Mouse (Mus musculus) mouse embryonic stem cell (cell line): ENCODE data around the gene Cyb5b.

Experiments
- in situ Hi-C, 2 experiments: fragments of 300-500 bp; cut with MboI; formaldehyde crosslinking; loops; 1 replicate in 1 of 2; 3 replicates in 1 of 2; pipeline ENCODE4 v1.14.3; 2019 to 2020; ENCODE audit warnings: low sequenced_read_pairs in 2 of 2, low pct_unique_long_range_greater_than_20kb in 1 of 2, mixed read lengths in 1 of 2; ENCODE audit not compliant: unreplicated experiment in 1 of 2

The Cyb5b gene

DNA sequence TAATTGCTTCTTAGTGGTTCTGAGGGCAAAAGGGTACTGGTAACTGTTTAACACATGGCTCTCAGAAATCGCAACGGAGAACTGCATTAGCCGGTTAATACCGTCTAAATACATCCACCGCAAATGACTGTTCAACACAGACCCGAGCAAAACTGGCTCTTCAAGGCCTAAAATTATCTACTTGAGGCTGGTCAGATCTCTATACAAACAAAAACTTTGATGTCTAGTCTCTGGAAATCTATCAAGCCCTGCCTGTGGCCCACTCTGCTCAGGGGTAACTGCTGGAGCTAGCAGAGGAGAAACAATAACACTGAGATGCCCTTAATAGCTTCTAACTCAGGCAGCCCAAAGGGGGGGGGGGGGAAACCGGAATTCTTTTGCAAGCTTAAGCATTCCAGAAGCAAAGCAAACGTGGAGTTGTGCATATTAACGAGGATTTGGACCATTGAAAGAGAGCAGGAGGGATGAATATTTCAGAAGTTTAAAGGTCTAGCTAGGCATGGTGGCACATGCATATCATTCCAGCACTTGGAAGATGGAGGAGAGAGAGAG is 27.3 kb upstream of the Cyb5b start:
- in situ Hi-C loops = loop anchor here in 1 of 2 experiments (5.0 kb wide), 1 partner anchor 44 kb away; no protein-coding TSS in a partner anchor

DNA sequence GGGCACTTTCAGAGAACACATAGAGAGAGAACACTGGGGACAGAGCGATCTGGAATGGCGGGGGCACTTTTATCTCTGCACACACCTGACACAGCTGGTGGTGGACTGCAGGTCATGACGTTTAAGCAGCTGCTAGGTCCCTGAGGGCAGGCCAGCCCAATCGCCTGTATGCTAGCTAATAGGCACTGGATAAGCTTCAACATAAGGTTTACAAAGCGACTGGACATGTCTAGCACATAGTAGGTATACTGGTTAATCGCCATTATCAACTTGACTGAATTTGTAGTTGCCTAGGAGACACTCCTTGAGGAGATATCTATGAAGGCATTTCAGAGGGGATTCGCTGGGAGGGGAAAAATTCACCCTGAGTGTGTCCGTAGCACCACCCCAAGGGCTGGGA is 26.1 kb upstream of the Cyb5b start:
- in situ Hi-C loops = loop anchor here in 1 of 2 experiments (5.0 kb wide), 1 partner anchor 43 kb away; no protein-coding TSS in a partner anchor

DNA sequence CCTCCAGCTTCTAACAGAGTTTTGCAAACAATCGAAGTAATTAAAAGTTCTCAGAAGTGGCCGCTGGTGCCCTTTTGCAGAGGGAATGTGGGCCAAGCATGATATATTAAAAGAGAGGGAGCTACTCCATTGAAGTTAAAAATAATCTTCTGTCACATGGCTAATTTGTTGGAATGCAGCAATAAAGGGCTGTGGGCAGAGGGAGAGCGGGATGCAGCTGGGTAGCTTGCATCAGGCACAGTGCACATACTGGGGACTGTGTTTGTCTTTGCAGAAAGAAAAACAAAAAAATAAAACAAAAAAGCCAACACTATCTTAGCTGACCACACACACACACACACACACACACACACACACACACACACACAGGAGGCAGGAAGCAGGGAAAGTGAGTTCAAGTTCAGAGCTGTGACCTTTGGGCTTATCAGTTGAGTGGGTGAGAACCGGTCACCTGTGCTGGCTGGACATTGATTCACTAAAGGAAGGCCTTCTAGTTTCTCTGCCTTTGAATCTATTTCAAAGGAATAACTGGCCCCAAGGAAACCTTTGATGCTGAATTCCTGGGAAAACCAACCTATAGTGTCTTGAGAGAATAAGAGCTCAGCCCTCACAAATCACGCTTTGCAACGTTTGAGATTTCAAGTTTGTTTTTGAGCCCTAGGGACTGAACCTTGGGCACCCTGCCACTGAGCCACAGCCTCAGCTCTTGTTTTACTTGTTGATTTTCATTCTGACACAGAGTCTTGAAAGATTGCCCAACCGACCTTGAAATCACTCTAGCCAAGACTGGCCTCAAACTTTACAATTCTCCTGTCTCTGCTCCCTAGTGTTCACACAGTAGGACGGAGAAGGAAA is 21.0 kb upstream of the Cyb5b start:
- in situ Hi-C loops = no loop called here

DNA sequence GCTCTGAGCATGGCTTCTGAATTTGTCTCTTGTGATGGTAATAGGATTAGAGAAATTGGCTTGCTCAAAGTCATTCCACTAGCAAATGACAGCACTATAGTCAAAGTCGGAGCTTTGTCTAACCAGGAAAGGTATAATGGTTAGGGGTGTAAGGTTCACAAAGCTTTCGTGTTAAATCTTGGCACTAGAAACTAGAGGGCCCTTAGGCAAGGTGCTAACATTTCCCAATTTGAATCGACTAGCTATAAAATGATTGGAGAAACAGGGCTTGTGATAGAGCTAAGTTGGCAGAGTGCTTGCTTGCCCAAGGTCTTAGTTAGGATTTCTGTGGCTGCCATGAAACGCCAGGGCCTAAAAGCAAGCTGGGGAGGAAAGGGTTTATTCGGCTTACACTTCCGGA is 20.4 kb upstream of the Cyb5b start:
- in situ Hi-C loops = no loop called here

DNA sequence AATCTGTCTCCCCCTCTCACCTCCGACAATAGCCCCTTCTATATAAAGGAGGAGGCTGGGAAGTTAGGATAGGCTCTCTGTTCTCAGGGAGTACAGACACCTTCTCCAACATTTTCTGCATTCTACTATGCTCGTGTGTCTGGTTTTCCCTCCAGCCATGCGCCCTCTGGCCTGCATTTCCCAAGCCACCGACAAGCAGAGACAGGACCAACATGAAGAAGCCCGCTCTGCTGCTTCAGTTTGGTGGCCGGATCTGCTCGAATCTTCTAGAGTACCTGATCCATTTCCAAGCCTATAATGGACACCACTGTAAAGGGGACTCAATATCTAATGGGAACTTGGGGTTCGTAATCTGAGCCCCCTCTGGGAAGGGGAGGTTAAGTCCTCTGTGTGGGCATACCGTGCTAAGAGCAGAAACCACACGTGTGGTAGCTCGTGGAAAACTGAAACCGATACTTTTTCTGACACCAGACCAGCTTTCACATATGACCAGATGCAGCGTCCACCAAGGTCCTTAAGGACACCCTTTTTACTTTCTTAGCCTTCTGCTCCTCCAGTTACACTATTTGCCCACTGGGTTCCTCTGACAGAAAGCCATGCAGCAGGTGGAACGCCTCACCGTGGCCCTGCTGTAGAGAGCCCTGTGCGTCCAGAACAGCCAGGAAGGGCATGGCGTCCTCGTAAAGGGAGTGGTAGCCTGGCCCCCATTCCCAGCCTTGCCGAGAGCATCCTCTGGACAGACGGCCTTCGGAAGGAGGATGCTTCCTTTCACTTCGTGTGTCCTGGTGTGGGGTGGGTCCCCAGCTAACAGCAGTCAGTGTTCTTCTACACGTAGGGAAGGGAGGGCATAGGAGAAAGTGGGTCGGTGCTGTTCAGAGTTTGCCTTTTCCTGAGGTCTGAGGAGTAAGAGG is 17.6 kb upstream of the Cyb5b start:
- in situ Hi-C loops = no loop called here

DNA sequence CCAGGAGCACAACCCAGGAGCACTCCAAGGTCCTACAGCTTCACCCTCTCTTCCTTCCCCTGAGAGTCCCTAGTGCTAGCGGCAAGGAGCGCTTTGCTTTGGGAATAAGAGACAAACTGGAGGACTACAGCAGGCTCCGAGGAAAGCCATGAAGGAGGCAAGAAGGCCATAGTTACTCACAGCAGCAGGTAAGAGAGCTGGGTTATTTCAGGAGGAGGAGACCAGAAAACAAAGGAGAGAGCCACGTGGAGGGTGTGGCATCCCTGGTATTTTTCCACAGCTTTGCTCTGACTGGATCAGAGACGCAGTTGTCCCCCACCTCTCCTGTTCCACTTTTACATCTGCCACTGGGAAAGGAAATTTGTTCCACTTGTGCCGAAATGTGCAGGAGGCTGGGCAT is 16.6 kb upstream of the Cyb5b start:
- in situ Hi-C loops = no loop called here

DNA sequence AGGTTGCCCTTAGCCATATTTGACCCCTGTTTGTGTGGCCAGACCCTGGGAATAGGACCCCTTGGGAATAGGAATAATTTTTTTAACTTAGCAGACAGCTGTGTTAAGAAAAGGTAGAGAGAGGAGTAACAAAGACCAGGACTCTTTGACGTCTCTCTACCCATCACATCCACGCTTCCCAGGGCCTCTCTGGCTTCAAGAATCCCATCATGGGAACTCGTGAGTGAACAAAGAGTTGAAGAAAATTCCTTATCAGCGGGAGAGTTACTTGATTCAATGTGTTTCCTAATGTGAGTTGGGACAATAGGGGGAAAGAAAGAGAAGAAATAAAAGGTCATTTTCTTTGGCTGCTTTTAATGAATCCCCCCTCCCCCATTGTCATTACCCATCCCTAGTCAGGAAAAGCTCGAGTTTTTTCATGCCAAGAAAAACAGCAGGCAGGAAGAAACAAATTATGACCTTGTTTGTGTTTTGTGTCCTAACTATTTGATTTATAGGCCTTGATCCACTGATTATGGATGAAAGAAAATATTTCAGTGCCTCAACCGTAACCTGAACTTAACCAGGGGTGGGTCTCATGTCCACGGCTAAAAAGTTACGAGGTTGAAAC is 14.3 kb upstream of the Cyb5b start:
- in situ Hi-C loops = no loop called here

DNA sequence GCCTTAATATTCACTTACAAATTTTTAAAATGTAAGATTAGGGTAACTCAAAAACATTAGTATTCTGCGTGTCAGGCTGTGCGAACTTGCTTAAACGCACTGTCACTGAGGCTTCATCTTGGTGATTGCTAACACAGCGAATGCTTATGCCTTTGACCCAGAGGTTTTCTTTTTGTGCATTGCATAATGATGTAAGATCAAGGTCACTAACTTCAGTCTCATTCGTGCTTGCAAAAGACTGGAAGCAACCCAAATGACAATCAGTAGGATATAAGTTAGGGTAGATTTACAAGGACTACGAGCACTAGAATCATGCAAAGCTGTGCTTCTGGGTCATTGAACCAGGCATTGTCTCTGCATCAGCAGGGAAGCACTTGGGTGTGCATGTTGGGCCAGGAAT is 12.8 kb upstream of the Cyb5b start:
- in situ Hi-C loops = no loop called here

DNA sequence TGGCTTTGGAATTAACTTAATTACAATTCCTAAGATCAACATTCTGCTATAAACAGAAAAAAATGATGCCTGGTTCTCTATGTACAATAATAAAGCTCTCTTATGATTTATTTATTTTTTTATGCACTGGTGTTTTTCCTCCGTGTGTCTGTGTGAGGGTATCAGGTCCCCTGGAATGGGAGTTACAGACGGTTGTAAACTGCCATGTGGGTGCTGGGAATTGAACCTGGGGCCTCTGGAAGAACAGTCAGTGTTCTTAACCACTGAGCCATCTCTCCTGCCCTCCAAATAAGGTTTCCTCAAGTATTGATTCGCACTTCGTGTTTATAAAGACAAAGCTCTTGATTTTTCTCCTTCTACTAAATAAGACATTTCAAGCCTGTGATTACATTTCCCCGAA is 12.1 kb upstream of the Cyb5b start:
- in situ Hi-C loops = no loop called here

DNA sequence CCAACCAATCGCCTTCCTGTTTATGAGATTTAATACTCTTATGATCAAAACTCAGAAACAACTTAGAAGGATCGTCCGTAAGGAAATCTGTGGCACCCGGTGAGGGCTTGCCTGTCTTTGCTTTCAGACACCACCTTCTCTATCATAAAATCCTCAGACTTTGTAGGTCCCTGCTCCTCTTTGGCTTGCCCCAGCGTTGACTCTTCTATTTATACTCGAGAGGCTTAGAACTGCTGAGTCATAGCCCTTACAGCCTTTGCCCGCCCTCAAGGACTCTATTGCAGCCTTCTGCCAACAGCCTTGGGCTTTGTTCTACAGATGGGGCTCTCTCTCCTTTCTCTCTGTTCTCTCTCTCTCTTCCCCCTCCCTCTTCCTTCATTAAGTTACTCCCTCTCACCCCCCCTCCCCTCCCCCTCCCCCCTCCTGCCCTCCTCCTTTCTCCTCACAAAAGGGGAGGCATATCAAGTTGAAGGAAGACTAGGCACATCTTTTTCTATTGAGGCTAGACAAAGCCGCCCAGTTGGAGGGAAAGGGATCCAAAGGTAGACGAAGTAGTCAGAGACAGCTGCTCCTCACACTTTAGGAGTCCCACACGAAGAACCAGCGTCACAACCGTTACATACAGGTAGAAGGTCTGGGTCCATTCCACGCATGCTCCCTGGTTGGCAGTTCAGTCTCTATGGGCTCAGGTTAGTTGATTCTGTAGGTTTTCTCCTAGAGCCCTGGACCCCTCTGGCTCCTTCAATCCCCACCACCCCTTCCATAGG is 10.6 kb upstream of the Cyb5b start:
- in situ Hi-C loops = no loop called here

DNA sequence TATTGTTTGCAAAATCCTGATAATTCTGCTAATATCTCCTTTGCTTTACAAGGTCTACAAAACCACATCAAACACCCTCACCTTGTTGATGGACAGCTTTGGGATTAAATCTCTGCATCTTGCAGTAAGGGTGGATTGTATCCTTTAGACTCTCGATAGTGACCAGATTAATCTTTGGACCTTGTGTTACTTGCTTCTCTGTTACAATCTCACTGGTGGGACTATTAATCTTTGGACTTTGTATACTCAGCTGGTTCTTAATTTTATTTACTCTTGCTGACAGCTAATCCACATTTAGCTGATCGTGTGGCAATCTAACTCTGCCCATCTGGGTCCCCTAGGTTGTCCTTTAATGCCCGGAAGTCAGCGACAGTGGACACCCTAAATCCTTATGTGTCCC is 7.9 kb upstream of the Cyb5b start:
- in situ Hi-C loops = no loop called here

DNA sequence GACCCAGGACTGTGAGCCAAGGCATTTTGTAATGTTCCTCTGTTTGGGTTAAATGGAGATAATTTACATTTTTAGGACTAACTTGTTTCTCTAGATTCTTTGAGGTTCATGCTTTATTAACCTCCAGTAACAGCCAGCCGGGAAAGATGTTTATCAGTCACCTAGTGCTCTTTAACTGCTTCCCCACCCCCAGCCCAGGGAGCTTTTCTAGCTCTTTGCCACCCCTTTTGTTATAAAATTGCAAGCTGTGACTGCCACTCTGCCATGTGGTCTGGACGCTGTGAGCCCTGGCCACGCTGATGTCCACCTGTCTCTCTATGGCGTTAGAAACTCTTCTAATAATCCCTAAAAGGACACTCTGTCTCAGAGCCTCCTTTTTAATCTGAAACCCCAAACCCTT is 6.9 kb upstream of the Cyb5b start:
- in situ Hi-C loops = no loop called here

DNA sequence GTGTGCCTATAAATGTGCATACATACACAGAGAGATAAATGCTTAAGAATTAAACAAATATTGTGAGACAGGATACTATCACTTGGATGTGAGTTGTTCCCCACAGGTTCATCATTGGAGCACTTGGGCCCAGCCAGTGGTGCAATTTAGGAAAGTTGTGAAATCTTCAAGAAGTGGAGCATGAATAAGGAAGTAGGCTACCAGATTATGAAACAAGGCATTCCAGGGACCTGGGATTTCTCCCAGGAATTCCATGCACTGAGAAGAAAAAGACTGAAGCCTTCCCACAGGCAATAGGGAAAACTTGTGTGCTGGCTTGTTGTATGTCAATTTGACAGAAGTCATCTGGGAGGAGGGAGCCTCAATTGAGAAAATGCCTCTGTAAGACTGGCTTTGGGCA is 4.3 kb upstream of the Cyb5b start:
- in situ Hi-C loops = no loop called here

DNA sequence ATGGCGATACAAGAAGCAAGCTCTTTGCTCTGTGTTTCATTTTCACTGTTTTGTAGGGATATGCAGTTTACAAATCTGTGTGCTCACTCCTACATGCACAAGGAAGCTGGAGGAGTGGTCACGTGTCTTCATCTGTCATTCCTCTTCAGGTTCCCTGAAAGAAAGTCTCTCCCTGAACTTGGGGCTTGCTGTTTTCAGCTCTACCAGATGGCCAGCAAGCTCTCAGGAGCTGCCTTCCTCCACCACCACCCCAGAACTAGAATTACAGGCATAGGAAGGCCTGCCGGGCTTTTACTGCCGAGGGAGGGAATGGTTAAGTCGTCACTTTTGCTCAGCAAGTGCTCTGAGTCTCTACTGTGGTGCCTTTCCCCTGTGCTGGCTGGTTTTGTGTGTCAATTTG is 1.6 kb upstream of the Cyb5b start:
- in situ Hi-C loops = no loop called here

DNA sequence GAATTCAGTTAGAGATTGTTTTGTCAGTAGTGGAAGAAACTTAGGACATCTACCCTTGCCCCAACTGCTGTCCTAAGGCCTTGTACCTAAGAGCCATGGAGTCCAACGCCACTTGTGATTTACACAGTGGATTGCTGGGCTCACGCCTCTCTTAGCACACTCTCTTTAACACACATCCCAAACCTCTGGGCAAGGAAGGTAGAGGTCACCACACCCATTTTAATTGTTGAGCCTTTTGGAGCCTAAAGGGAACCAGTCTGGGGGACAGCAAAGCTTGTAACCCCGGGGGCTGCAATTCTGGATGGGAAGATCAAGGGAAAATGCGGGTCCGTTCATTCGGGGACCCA is 410 bp upstream of the Cyb5b start:
- in situ Hi-C loops = no loop called here

DNA sequence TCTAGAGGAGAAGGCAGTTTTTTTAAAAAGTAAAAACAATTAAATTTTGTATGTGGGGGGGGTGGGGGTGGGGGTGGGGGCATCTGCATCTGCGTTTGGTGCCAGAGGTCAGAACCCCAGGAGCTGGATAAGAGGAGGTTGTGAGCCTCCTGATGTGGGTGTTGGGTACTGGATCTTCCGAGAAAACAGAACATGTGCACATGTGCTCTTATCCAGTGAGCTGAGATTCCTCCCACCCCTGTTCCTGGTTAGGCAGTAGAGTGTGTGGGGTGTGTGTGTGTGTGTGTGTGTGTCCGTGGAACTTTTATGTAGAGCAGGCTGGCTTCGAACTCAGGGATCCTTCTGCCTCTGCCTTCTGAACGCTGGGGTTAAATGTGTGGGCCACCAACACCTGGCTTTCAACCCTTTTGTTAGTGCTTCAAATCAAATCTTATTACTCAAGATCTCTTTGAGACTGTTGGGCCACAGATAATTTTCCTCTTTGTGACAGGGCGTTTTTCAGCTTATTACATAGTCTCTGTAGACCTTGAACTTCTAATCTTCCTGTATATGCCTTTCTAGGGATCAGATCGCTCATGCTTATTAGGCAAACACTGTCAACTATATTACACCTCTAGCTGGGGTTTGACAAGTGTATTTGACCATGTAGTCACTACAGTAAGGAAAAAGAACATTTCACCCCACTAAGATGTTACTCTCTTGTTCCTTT is 926 bp downstream of the Cyb5b start:
- in situ Hi-C loops = no loop called here

DNA sequence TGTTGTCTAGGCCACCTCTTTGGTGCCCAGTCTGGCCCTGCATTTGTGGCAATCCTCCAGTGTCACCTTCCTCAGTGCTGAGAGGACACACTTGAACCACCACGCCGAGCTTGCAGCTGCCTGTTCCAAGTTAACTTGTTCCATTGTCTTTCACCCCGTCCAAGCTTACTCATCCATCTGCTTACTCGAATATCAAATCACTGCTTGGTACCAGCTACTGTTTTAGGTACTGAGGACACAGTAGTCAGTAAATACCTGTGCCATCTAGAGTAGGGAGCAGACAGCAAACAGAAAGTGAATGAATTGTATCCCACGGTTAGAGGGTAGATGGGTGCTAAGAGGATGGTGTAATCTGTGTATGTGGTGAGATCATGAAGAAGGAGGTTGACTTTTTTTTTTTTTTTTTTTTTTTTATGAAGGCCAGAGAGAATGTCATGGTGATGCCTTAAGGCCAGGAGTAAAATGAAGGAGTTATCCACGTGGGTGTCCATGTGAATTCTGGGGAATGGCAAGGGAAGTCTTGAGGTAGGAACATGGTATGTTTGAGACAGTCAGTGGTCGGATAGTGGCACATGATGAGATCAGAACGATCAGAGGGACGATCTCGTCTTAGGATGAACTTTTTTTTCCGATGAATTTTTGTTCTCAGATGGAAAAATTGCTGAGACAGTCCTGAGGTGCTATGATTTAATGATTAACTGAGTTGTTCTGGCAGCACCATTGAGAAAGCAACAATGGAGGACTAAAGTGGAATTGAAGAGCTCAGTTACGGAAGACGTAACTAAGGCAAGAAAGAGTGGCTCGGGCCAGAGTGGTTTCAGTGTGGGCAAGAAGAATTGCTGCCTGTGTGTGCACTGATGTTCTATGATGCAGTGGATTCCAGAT is 3.1 kb downstream of the Cyb5b start:
- in situ Hi-C loops = no loop called here
